Mouse (Mus musculus): Measurements from ENCODE around the gene Ap2a2. TPM values are rescaled to one million over a fixed set of nuclear protein-coding genes. Genes with fewer than 3 reads are reported as not detected.
"Not testable (repeated sequence)": the region's sequence is repeated elsewhere in the genome, so short reads cannot be mapped to it uniquely, and the experiment has no call there.

The Ap2a2 gene
- total RNA-seq, 2 experiments from 2014 or later = 61.1 to 61.4 TPM

- no peak for DNase-seq
Observed at GRCm38 (mm10) chr7:141596971-141597370, 35.0 kb downstream of the Ap2a2 start.

- no peak for DNase-seq
Observed at GRCm38 (mm10) chr7:141597563-141597962, 35.6 kb downstream of the Ap2a2 start.

- no peak for DNase-seq
Observed at GRCm38 (mm10) chr7:141607717-141608116, 45.7 kb downstream of the Ap2a2 start.

- no peak for DNase-seq
Observed at GRCm38 (mm10) chr7:141609719-141610514, 47.9 kb downstream of the Ap2a2 start.

- DNase-seq = peak; percentile 71
Observed at GRCm38 (mm10) chr7:141611711-141612370, 49.9 kb downstream of the Ap2a2 start.

GRCm38 (mm10) chr7:141612371-141612760 is 50.4 kb downstream of the Ap2a2 start:
- no peak for DNase-seq

GRCm38 (mm10) chr7:141612791-141613190 is 50.8 kb downstream of the Ap2a2 start:
- DNase-seq = peak; percentile 79

GRCm38 (mm10) chr7:141614329-141614832 is 52.4 kb downstream of the Ap2a2 start:
- no peak for DNase-seq

- DNase-seq = no peak
Observed at GRCm38 (mm10) chr7:141624214-141624613, 62.2 kb downstream of the Ap2a2 start.

- DNase-seq = no peak
Observed at GRCm38 (mm10) chr7:141625120-141625810, 63.3 kb downstream of the Ap2a2 start.

- no peak for DNase-seq
Observed at GRCm38 (mm10) chr7:141628018-141628417, 66.0 kb downstream of the Ap2a2 start.

GRCm38 (mm10) chr7:141629241-141629640 is 67.3 kb downstream of the Ap2a2 start:
- no peak for DNase-seq

- not testable (repeated sequence) for DNase-seq
Observed at GRCm38 (mm10) chr7:141638077-141638476, 76.1 kb downstream of the Ap2a2 start.

- not testable (repeated sequence) for DNase-seq
Observed at GRCm38 (mm10) chr7:141638513-141639334, 76.8 kb downstream of the Ap2a2 start.

- not testable (repeated sequence) for DNase-seq
Observed at GRCm38 (mm10) chr7:141639335-141639890, 77.4 kb downstream of the Ap2a2 start.

GRCm38 (mm10) chr7:141642375-141642774 is 80.4 kb downstream of the Ap2a2 start:
- no peak for DNase-seq

- peak; percentile 71 for DNase-seq
Observed at GRCm38 (mm10) chr7:141643160-141643559, 81.2 kb downstream of the Ap2a2 start.

GRCm38 (mm10) chr7:141647083-141647482 is 85.1 kb downstream of the Ap2a2 start:
- DNase-seq = no peak

- DNase-seq = no peak
Observed at GRCm38 (mm10) chr7:141647815-141648214, 85.8 kb downstream of the Ap2a2 start.

GRCm38 (mm10) chr7:141652191-141652590 is 90.2 kb downstream of the Ap2a2 start:
- no peak for DNase-seq

GRCm38 (mm10) chr7:141660346-141660745 is 98.4 kb downstream of the Ap2a2 start:
- no peak for DNase-seq

- DNase-seq = peak; percentile 63
Observed at GRCm38 (mm10) chr7:141661481-141661880, 99.5 kb downstream of the Ap2a2 start.

Data from heart, postnatal 4 days (tissue).